Mouse (Mus musculus): ENCODE data around the gene Mmp27. TPM values are rescaled to one million over a fixed set of nuclear protein-coding genes. Genes with fewer than 3 reads are reported as not detected.

Gene Mmp27
- not detected in 2 replicates for total RNA-seq (2014; rRNA removed)
- polyA plus RNA-seq (2015; fragmentation: Nextera tagmentation; extraction: Ambion mirVana) = not detected in 2 replicates

DNA sequence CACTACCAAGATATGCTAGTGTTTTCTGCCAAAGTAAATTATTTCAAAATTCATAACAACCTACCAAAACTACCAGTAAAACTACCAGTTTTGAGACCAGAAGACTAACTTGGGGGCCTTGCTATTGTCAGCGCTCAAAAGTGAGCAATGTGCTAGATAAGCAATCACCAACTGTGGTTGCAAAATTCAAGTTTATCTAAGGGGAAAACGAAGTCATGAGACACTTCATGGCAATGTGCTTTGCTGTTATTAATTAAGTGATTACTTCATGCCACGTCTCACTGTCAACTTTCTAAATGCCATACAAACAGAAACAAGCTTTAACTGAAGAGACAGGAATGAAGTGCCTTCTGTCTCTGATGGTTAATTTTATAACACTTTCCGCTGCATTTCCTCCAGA is at the start of gene Mmp27:
Gene Mmp27 (plus strand): TSS at position 235 of the 400 bp plus-strand sequence.
- Histone ChIP-seq H3K36me3 (ENCODE audit: insufficient read depth) (no peaks in the 10 kb centered on the region), H3K4me3 (ENCODE audit: low read depth, low read length) (no peak within 1 kb of the TSS), H3K9ac (no peak within 1 kb of the TSS), H3K27me3 (ENCODE audit: insufficient read depth, low read length) (no peaks in the 10 kb centered on the region), H3K4me2 (ENCODE audit: low read depth) (no peak within 1 kb of the TSS), H3K9me3 (ENCODE audit: low read length) (no peaks in the 10 kb centered on the region), H3K27ac (ENCODE audit: low read depth, low read length) (no peak within 1 kb of the TSS), H3K4me1 (ENCODE audit: insufficient read depth) (no peaks in the 10 kb centered on the region)
- DNase-seq (no peak), ATAC-seq (no peak)
- WGBS = 80% methylated on average over 4 of the region's 4 CpGs
- TF ChIP-seq CTCF (IDR thresholded peaks at IDR 0.05; ENCODE audit: low read depth) = no peak

DNA sequence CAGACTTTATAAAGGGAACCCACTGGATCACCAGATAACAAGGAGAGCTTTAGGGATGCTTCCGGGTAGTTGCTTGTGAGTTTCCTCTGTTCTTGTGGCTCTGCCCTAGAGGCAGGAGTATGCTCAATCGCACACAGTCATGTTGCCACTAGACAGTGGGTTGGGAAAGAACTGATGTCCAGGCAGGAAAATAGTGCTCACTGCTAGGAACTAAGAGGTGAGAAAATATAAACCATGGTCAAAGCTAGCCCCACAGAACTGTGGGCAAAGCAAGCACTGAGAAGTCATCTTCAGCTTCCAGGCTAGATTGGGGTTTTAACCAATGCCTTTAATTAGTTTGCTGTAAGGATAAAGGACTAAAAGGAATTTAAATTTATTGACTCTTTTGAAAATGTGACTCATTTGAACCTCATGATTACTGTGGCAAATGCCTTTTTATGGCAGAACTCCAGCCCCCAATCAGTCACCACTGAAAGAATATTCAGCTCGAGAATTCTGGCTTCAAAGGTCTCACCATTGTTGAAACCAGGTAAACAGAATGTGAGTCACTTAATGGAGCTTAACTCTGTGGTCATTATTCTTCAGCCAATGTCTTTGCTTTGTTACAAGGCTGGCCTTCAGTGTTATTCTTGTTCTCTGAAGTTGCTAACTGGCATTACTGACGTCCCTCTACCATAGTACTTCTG is 44.8 kb upstream of the Mmp27 start:
- H3K36me3 ChIP-seq (ENCODE audit: insufficient read depth) = no peaks in the 10 kb centered on the region
- H3K4me1 ChIP-seq (ENCODE audit: insufficient read depth) = no peaks in the 10 kb centered on the region
- H3K4me2 ChIP-seq (ENCODE audit: low read depth) = no peak overlapping the region
- ATAC-seq (no peak), DNase-seq (no peak)
- H3K9me3 ChIP-seq (ENCODE audit: low read length) = no peaks in the 10 kb centered on the region
- H3K27me3 ChIP-seq (ENCODE audit: insufficient read depth, low read length) = no peaks in the 10 kb centered on the region
- H3K4me3 ChIP-seq (ENCODE audit: low read depth, low read length) = no peak overlapping the region
- H3K9ac ChIP-seq = no peak overlapping the region
- H3K27ac ChIP-seq (ENCODE audit: low read depth, low read length) = no peak overlapping the region
- TF ChIP-seq CTCF (IDR thresholded peaks at IDR 0.05; ENCODE audit: low read depth) = no peak
- WGBS = 59% methylated on average over 4 of the region's 4 CpGs

DNA sequence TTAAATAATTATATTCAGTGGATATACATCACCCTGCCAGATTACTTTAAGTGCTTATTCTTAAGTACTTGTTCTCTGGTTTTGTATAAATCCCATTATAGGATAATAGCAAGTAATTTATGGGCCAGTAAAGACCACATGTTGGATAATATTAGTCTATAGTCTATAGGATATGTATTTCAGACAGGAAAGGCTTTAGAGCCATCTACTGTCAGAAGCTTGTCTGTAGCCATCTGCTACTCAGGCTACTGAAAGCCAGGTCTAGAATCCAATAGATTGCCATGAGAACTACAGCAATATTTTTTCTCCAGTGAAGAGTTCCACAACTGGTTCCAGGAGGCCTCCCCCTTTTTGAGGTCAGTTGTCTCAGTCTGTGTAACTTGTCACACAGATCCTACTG is 28.4 kb upstream of the Mmp27 start:
- ATAC-seq (no peak), DNase-seq (no peak)
- H3K9ac ChIP-seq = no peak overlapping the region
- no peaks in the 10 kb centered on the region for H3K4me1 ChIP-seq (ENCODE audit: insufficient read depth)
- no peak overlapping the region for H3K27ac ChIP-seq (ENCODE audit: low read depth, low read length)
- H3K4me2 ChIP-seq (ENCODE audit: low read depth) = no peak overlapping the region
- H3K9me3 ChIP-seq (ENCODE audit: low read length) = no peaks in the 10 kb centered on the region
- H3K4me3 ChIP-seq (ENCODE audit: low read depth, low read length) = no peak overlapping the region
- no peak for TF ChIP-seq CTCF (IDR thresholded peaks at IDR 0.05; ENCODE audit: low read depth)
- H3K27me3 ChIP-seq (ENCODE audit: insufficient read depth, low read length) = no peaks in the 10 kb centered on the region
- no peaks in the 10 kb centered on the region for H3K36me3 ChIP-seq (ENCODE audit: insufficient read depth)

DNA sequence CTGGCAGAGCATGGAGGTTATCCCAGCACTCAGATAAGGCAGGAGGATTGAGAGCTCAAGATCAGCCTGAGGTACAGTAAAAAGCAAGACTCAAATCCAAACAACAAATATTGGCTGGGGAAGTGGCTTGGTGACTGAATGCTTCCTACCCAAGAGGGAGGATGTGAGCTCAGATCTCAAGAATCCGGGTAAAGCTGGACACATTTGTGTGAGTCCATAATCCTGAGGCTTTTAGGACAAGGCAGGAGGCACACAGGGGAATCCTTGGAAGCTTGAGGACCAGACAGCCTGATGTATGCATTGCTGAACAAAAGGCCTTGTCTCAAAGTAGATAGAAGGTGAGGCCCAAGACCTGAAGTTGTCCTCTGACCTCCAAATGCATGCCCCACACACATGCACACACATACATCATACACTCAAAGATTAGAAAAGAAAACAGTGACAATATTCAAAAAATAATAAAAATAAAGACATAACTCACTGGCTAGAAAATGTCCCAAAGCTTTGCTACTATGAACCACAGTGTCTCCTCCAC is 26.2 kb upstream of the Mmp27 start:
- Histone ChIP-seq H3K9ac (no peak overlapping the region), H3K4me1 (ENCODE audit: insufficient read depth) (no peaks in the 10 kb centered on the region), H3K27ac (ENCODE audit: low read depth, low read length) (no peak overlapping the region), H3K4me2 (ENCODE audit: low read depth) (no peak overlapping the region), H3K27me3 (ENCODE audit: insufficient read depth, low read length) (no peaks in the 10 kb centered on the region), H3K9me3 (ENCODE audit: low read length) (no peaks in the 10 kb centered on the region), H3K36me3 (ENCODE audit: insufficient read depth) (no peaks in the 10 kb centered on the region), H3K4me3 (ENCODE audit: low read depth, low read length) (no peak overlapping the region)
- TF ChIP-seq CTCF (IDR thresholded peaks at IDR 0.05; ENCODE audit: low read depth) = no peak
- ATAC-seq (no peak), DNase-seq (no peak)
- WGBS = 78% methylated on average over 1 of the region's 1 CpGs

DNA sequence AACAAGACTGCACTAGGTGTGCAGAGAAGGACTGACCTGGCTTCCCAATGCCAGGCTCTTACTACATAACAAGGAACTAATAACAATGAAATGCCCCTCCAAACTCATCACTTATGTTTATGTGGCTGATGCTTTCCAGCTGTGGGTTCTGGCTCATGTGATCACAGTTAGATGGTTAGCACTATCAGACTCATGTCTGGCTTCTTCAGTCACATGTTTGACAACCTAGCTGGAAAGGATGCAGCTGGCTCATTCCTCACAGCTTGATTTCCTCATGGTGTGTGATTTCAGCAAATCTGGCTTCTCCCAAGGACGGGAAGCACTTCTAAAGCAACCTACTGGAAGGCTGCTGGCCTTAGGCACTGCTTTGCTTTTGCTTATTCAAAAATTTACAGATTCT is 25.7 kb upstream of the Mmp27 start:
- Histone ChIP-seq H3K4me2 (ENCODE audit: low read depth) (no peak overlapping the region), H3K27ac (ENCODE audit: low read depth, low read length) (no peak overlapping the region), H3K27me3 (ENCODE audit: insufficient read depth, low read length) (no peaks in the 10 kb centered on the region), H3K4me3 (ENCODE audit: low read depth, low read length) (no peak overlapping the region), H3K4me1 (ENCODE audit: insufficient read depth) (no peaks in the 10 kb centered on the region), H3K9me3 (ENCODE audit: low read length) (no peaks in the 10 kb centered on the region), H3K36me3 (ENCODE audit: insufficient read depth) (no peaks in the 10 kb centered on the region), H3K9ac (no peak overlapping the region)
- no peak for TF ChIP-seq CTCF (IDR thresholded peaks at IDR 0.05; ENCODE audit: low read depth)
- WGBS = 50% methylated on average over 1 of the region's 1 CpGs
- DNase-seq (no peak), ATAC-seq (peak; percentile 51; the same call in 1 of the 2 replicates)

DNA sequence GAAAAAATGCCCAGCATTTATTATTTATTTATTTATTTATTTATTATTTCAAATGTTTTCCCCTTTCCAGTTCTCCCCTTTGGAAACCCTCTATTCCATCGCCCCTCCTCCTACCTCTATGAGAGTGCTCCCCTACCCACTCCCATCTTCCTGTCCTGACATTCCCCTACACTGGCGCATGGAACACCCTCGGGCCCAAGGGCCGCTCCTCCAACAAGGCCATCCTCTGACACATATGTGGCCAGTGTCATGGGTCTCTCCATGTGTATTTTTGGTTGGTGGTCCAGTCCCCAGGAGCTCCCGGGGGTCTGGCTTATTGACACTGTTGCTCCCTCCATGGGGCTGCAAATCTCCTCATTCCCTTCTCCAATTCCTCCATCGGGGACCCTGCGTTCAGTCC is 25.3 kb upstream of the Mmp27 start:
- DNase-seq = no peak
- no peak for TF ChIP-seq CTCF (IDR thresholded peaks at IDR 0.05; ENCODE audit: low read depth)
- no peaks in the 10 kb centered on the region for H3K9me3 ChIP-seq (ENCODE audit: low read length)
- no peak overlapping the region for H3K9ac ChIP-seq
- no peak overlapping the region for H3K4me2 ChIP-seq (ENCODE audit: low read depth)
- H3K4me3 ChIP-seq (ENCODE audit: low read depth, low read length) = no peak overlapping the region
- WGBS = 87% methylated on average over 7 of the region's 7 CpGs
- ATAC-seq = no peak
- H3K27me3 ChIP-seq (ENCODE audit: insufficient read depth, low read length) = no peaks in the 10 kb centered on the region
- H3K27ac ChIP-seq (ENCODE audit: low read depth, low read length) = no peak overlapping the region
- H3K36me3 ChIP-seq (ENCODE audit: insufficient read depth) = no peaks in the 10 kb centered on the region
- H3K4me1 ChIP-seq (ENCODE audit: insufficient read depth) = no peaks in the 10 kb centered on the region

DNA sequence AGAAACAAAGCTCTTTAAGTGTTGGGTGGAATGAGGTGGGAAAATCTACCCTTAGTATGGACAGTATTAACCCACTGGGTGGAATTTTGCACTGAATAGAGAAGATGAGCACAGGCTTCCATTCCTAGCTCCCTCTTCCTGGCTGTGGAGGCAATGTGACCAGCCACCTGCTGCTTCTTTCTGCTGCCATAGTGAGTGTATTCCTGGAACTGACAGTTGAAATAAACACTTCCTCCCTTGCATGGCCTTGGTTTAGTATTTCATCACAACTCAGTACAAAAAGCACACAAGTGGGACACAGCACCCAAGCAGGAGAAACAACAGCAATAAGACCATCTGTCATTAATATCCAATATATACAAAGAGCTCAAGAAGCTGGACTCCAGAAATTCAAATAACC is 19.3 kb upstream of the Mmp27 start:
- no peaks in the 10 kb centered on the region for H3K27me3 ChIP-seq (ENCODE audit: insufficient read depth, low read length)
- no peak overlapping the region for H3K4me3 ChIP-seq (ENCODE audit: low read depth, low read length)
- no peak for ATAC-seq

More for the DNA sequence above, 19.3 kb upstream of the Mmp27 start:
- Histone ChIP-seq H3K36me3 (ENCODE audit: insufficient read depth) (no peaks in the 10 kb centered on the region), H3K9ac (no peak overlapping the region), H3K9me3 (ENCODE audit: low read length) (no peaks in the 10 kb centered on the region), H3K4me1 (ENCODE audit: insufficient read depth) (no peaks in the 10 kb centered on the region), H3K4me2 (ENCODE audit: low read depth) (no peak overlapping the region), H3K27ac (ENCODE audit: low read depth, low read length) (no peak overlapping the region)
- TF ChIP-seq CTCF (IDR thresholded peaks at IDR 0.05; ENCODE audit: low read depth) = no peak
- DNase-seq = no peak
